Mouse (Mus musculus) adrenal gland, adult 18-20 months (tissue): Measurements from ENCODE around the gene Lyrm1. TPM values are rescaled to one million over a fixed set of nuclear protein-coding genes. Genes with fewer than 3 reads are reported as not detected.
A peak's percentile ranks its signal among the peaks of the same experiment; 100 is the strongest.

Experiments
- DNase-seq, 2 experiments: peaks; one replicate each; pipeline ENCODE4 v3.0.0; 2021 to 2022; ENCODE audit warnings: low spot score in 2 of 2
- total RNA-seq, 2 experiments: library from RNA; stranded (reverse); gene quantifications; 1 replicate in 1 of 2; 2 replicates in 1 of 2; pipeline ENCODE4 v1.2.3; 2021

Lyrm1 gene
- total RNA-seq, 2 experiments from 2014 or later, result 7.4 to 8.9 TPM

DNA sequence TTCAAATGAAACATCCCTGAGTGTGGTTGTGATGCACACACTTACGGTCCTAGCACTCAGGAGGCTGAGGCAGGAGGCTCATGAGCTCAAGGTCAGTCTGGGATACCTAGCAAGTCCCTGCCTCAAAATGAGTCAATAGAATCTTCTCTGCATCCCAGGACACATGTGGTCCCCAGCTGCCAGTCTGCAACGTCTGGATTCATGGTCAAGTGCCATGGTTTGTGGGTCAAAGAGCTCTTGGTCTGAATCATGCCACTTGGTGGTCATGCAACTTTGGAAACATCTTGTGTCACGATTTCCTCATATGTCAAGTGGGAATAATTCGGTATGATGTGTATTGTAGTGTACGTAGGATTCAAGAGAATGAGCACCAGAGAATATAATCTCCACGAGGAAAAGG is 64.9 kb downstream of the Lyrm1 start:
- DNase-seq, result no peak

DNA sequence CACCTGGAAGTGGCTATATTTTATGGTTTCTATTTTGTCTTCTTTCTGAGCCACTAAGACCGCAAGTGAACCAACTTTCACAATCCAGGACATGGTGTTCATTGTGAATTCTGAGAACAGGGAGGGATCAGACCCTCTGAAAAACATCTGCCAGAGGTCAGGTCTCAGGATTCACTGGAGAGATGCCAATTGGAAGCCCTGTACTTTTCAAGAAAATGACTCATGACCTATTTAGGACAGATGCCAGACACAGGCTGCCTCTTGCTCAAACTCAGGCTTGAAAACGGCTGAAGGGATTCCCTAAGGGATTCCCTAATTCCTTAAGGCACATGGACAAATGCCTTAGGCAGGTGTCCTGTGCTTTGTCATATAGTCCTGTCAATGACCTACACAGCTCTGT is 65.4 kb downstream of the Lyrm1 start:
- peak; percentile 43 to 61 for DNase-seq

DNA sequence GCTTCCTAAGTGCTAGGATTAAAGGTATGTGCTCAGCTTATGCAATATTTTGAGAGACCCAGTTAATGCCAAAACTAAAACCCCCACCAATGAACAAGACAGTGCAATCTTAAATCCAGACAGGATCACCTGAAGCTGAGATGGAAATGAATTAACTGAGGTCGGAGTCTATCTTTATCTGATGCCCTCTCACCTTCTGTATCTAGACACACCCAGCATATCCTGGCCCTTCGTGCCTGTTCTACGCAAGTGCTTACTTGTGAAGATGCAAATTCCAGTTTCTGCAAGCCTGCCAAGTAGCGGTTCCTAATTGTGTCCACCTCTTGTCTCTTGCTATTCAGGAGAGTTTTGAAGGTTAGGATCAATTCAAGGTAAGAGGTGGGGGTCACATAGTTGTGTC is 69.5 kb downstream of the Lyrm1 start:
- no peak for DNase-seq

DNA sequence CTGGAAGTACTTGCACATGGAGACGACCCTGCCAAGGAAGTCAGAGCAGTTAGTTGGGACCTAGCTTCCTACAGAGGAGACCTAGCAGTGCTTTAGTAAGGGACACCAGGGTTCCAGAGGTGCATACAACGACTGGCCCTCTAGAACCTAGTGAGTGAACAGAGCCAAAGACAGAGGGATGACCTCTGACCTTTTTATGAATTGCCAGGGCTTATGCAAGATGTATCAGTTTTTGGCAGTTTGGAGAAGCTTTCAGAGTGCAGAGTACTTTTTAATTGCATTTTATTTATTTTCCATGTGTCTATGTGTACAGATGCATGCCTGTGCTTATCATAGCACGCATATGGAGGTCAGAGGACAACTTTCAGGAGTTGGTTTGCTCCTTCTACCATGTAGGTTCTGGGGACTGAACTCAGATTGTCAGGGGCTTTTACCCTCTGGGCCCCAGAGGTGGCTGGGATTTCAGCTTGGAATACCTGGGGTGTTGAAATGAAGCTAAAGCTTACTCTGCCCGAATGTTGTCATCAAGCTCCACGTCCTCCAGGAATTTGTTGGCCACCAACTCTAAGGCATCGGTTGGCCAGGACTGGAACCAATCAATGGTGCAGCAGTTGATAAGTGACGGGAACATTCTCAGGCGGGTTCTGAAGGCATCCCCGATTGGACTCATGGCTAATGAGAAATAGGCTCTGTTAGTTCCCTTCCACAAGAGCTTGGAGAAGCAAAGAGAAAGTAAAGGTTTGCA is 70.2 kb downstream of the Lyrm1 start:
- DNase-seq, result no peak

DNA sequence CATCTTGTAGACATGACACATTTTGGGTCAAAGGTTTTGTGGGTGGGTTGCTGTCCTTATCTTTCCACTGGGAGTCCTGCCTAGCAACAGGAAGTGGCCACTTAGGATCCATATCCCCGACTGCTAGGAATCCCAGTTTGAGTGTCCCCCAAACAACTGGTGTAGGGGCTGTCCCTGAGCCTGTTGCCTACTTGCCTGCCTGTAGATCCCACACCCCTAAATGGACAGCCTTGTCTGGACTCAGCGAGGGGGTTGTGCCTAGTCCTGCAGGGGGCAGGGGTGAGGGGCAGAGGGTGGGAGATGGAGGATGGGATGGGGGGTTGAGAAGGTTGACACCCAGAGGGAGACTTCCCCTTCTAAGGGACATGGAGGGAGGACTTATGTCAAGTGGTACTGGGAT is 73.7 kb downstream of the Lyrm1 start:
- no peak for DNase-seq

DNA sequence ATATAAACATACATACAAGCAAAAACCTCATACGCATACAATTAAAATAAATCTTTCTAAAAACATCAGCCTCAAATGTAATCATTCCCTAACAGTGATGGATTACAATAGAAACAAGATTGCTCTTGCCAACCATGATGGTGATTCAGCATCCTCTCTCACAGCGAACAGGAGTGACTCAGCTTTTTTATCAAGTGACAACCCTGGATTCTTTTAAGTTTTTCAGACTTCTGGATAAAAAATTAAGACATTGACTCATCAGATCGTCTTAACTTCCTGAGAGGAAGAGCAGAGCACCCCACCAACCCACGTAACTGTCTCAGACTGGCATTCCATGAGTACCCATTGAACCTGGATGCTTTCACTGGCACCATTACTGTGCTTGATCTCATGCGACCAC is 78.6 kb downstream of the Lyrm1 start:
- no peak for DNase-seq

DNA sequence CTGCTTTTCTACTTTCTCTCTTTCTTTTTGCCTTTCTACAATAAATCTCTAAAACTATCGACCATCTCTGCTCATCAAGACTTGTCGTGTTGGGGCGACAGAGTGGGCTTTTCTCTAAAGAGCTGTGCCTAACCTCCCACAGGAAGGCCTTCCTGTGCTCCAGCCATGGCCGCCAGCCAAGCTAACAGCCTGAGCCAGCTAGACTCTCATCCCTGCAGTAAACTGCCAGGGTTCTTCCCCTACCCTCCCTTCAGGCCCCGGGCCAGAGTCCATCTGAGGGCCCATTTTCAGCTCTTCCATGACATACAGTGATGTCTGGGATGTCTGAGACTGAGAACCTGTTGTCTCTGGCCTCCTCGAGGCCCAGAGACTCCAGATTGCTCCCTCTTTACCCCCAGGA is 80.6 kb downstream of the Lyrm1 start:
- peak in 1 of 2 experiments; percentile 33 for DNase-seq

DNA sequence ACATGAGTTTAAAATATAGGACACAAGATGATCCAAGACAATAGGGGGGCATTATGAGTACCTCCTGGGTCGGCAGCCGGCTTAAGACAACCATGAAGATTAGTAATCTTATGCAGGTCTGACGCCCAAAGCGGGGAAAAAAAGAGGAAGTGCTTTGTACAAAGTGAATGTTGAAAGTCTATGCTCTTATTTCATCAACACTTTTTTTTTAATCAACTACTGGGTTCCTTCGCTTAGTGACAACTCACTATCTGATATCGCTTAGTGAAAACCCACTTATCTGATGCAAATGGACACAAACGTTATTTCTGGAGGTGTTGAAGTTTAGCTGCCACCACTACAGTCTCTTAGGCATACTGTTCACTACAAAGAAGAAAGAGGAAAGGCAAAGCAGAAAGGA is 81.9 kb downstream of the Lyrm1 start:
- no peak for DNase-seq

DNA sequence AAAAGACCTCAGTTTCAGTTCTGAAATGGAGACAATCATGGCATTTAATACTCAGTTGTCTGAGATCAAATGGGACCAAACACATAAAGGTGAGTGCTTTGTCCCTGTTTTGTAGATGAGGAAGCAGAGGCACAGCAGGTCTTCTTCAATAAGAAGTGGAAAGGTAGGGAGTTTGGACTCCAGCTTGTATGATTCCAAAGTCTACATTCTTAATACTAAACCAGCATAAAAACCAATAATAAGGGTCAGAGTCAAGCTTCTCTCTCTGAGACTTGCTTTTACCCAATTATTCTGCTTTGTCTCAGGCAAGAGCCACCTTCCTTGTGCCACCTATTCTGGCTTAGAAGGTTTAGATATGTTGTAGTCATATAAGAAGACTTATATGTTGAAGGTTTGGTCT is 82.9 kb downstream of the Lyrm1 start:
- DNase-seq, result no peak

DNA sequence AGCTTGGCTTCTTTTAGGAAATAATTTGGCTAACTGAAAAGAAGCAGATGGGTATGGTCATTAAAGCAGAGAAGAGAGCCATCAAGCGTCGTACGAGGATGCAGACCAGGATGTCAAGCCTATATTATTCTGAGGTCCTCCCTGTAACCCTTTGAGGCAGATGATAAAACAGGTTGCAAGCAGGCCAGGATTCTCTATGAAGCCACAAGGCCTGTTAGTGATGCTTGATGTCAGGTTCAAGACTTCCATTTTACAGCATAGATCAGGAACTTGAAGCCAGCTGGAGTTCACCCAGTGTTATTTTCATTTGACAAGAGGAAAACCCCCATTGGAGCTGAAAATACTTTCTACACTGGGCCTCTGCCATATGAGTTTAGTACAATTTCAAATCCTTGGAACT is 84.5 kb downstream of the Lyrm1 start:
- DNase-seq, result no peak

DNA sequence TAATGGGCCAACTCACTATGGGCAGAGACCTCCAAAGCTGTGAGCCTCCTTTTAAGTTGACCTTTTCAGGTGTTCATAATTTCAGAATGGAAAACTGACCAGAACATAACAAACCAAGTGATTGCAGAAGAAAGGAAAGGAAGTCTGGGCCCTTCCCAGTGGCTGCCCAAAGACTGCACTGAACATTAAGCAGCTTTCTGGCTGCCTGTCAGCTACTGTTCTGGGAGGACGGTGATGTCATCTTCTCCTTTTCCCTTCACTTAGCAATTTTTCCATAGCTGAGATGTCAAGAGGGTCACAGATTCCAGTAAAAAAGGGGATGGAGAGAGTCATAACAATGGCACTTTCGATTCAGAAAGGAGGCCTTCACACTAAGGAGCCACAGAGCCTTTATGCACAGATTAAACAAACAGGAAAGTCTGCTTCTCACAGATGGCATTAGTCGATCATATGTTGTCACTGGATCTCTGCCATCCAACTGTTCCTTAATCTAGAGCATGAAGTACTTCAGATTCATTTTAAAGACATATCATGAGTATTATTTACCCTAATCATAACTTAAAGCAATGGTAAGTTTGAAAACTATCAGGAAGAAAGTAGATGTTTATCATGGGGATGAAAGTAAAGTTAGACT is 89.7 kb downstream of the Lyrm1 start:
- no peak for DNase-seq

DNA sequence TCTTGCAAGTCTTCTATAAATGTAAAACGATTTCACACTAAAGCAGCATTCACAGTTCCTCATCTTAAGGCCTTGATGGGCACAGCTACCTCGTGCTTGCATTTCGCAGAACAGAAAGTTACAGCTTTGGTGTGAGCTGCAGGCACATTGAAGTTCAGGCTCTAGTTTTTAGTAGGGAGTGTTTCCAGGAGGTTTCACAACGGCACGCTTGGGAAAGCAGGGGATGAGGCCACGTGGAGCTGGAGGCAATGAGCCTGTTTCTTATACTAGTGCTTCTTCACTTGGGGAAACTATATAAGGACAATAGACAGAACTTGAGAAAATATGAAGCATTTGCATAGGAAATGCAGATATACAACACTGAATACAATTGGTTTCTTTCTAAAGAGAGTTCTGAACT is 101.4 kb downstream of the Lyrm1 start:
- DNase-seq, result no peak

Other genes with a start within 250 kb of the Lyrm1 start
- not detected for gene Acsm4, start 205.8 kb upstream of the Lyrm1 start, total RNA-seq
- 10 to 100 TPM; 30.2 to 30.4 TPM for gene Thumpd1, start 175.1 kb upstream of the Lyrm1 start, total RNA-seq
- 10 to 100 TPM; 41.2 to 49.2 TPM for gene Acsm3, start 134.9 kb upstream of the Lyrm1 start, total RNA-seq
- gene Rexo5, start 101.9 kb upstream of the Lyrm1 start, total RNA-seq, result 1 to 10 TPM; 4.5 to 7.5 TPM
- gene Eri2, start 101.8 kb upstream of the Lyrm1 start, total RNA-seq, result 1 to 10 TPM; 5.8 to 6.6 TPM
- 10 to 100 TPM; 39.2 to 43.1 TPM for gene Dcun1d3, start 437 bp downstream of the Lyrm1 start, total RNA-seq
- under 1 TPM; 0.03 to 0.26 TPM for gene Dnah3, start 199.4 kb downstream of the Lyrm1 start, total RNA-seq
- 100 to 1,000 TPM in 1 of 2 experiments, 10 to 100 TPM in 1; 74.7 to 102 TPM for gene Tmem159, start 206.5 kb downstream of the Lyrm1 start, total RNA-seq
- gene Zp2, start 249.4 kb downstream of the Lyrm1 start, total RNA-seq, result not detected